Mouse (Mus musculus): ENCODE measurements at regions not wholly inside any gene's neighbourhood (a gene's known extent, or its start where the extent isn't known, plus 50 kb on each side); places are given as distances from the start of the nearest gene placed in this dataset.

GRCm38 (mm10) chr2:82360224-82360623 is 307.2 kb downstream of the Zfp804a start:
- DNase-seq (ENCODE audit: low spot score in 2 of 2), result peak in 1 of 2 experiments; percentile 54

- no peak for DNase-seq (ENCODE audit: low spot score in 2 of 2)
Observed at GRCm38 (mm10) chr2:82373152-82373551, 320.1 kb downstream of the Zfp804a start.

DNA sequence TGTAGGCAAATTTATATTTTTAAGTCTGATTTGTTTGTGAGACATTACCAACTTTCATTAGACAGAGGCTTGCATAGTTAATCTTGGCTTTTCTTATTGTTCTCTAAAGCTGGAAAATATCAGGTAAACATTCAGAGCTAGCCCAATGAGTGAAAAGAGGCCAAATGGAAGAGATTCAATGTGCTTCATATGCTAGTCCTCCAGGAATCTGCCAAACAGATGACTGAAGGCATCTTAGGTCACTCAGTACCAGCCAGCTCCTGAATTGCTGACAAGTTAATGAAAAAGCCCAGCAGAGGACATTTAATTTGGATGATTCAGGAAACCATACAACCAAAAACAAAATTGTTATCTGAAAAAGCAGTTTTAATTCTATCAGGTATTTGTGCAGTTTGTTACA is 325.5 kb downstream of the Zfp804a start:
- DNase-seq (ENCODE audit: low spot score in 2 of 2), result no peak

- DNase-seq (ENCODE audit: low spot score in 2 of 2), result no peak
Observed at GRCm38 (mm10) chr2:82385123-82385522, 332.1 kb downstream of the Zfp804a start.

DNA sequence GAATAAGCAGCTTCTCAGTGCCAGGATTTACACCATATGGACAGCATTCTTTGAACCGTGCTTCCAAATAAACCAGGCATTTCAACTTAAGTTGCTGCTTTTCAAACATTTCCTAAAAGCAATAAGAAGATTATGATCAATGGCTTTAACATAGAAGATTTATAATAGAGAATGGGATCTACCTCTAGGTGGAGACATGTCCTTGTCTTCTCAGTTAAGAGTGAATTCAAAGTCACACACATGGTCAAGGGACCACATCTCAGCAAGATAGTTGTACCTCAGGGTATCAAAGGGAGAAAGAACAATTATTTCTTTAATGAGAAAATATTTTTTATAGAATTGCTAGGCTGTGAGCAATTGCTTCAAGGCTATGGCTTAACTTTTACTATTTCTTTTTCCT is 334.7 kb downstream of the Zfp804a start:
- DNase-seq (ENCODE audit: low spot score in 2 of 2), result no peak

DNA sequence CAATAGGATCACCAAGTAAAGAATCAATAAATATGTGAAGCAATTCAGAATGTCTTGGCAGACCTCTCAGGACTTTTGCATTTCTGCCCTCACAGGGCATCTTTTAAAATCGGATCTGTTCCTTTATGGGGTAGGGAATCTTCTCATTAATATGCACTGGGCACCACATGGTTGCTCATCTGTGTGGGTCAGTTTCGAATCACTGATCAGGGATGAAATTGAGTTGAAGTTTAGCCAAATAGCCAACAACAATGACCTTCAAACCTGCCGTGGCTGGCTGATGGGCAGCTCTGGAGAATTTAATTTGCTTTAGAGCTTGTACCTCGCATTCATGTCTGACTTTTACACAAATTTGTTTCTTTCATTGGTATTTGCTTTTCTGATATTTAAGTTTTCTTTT is 342.4 kb downstream of the Zfp804a start:
- DNase-seq (ENCODE audit: low spot score in 2 of 2), result no peak

- DNase-seq (ENCODE audit: low spot score in 2 of 2), result no peak
Observed at GRCm38 (mm10) chr2:82445706-82446105, 392.7 kb downstream of the Zfp804a start.

GRCm38 (mm10) chr2:82455743-82456142 is 402.7 kb downstream of the Zfp804a start:
- no peak for DNase-seq (ENCODE audit: low spot score in 2 of 2)

Measured in urinary bladder, postnatal 4 days (tissue).